Mouse (Mus musculus) midbrain, embryonic 11.5 days (tissue): ENCODE data around the gene Eps8. TPM values are rescaled to one million over a fixed set of nuclear protein-coding genes. Genes with fewer than 3 reads are reported as not detected.
A peak's percentile ranks its signal among the peaks of the same experiment; 100 is the strongest.

Experiments
- ATAC-seq: fragments of 200-750 bp; cut with Nextera tagmentation; 2 replicates; pipeline ENCODE4 v1.8.0; 2017; ENCODE audit warnings: moderate TSS enrichment, moderate library complexity; ENCODE audit not compliant: low FRiP score
- DNase-seq: peaks from one replicate; pipeline ENCODE4 v3.0.0; 2015; ENCODE audit warnings: low spot score; ENCODE audit errors: missing footprints
- H3K27ac ChIP-seq: fragments of 300-500 bp; sonication (generic); 2 replicates; pipeline ENCODE4 v1.5.1; 2014; ENCODE audit warnings: low read depth, low read length
- H3K27me3 ChIP-seq: fragments of 300-500 bp; sonication (generic); 2 replicates; pipeline ENCODE4 v1.6.1; 2014; ENCODE audit warnings: mild to moderate bottlenecking, low read length, moderate library complexity, mixed read lengths; ENCODE audit not compliant: control insufficient read depth, insufficient read depth
- H3K36me3 ChIP-seq: fragments of 300-500 bp; sonication (generic); 2 replicates; pipeline ENCODE4 v1.6.1; 2014; ENCODE audit warnings: mild to moderate bottlenecking, low read length, moderate library complexity, mixed read lengths; ENCODE audit not compliant: control insufficient read depth, insufficient read depth
- H3K4me1 ChIP-seq: fragments of 300-500 bp; sonication (generic); 2 replicates; pipeline ENCODE4 v1.6.1; 2014; ENCODE audit warnings: low read length; ENCODE audit not compliant: control insufficient read depth, insufficient read depth
- H3K4me2 ChIP-seq: fragments of 300-500 bp; sonication (generic); 2 replicates; pipeline ENCODE4 v1.6.1; 2014; ENCODE audit warnings: mild to moderate bottlenecking, moderate library complexity
- H3K4me3 ChIP-seq: fragments of 300-500 bp; sonication (generic); 2 replicates; pipeline ENCODE4 v1.5.1; 2014; ENCODE audit warnings: low read depth, low read length
- H3K9ac ChIP-seq: fragments of 300-500 bp; sonication (generic); 2 replicates; pipeline ENCODE4 v1.6.1; 2014; ENCODE audit warnings: low read length
- H3K9me3 ChIP-seq: fragments of 300-500 bp; sonication (generic); 2 replicates; pipeline ENCODE4 v1.6.1; 2016; ENCODE audit warnings: low read length; ENCODE audit not compliant: control insufficient read depth
- WGBS: fragments of 180-500 bp; shearing (Covaris S2); extraction: QIAGEN DNeasy Blood & Tissue Kit; methylation state at CpG from one replicate; pipeline ENCODE4 v1.1.7; 2014; 5-methylcytosine and 5-hydroxymethylcytosine counted together
- polyA plus RNA-seq: library from polyadenylated mRNA; unstranded; fragments of >200 nt; fragmentation: Nextera tagmentation; extraction: Ambion mirVana; gene quantifications from 2 replicates; pipeline ENCODE4 v1.2.1, GENCODE M21; 2014

Eps8 gene
- polyA plus RNA-seq, 1 experiment from 2014 or later, result 6.8 TPM

- 74% methylated on average over 2 of the region's 2 CpGs for WGBS
- no peak overlapping the region for H3K4me2 ChIP-seq
- no peaks in the 10 kb centered on the region for H3K27me3 ChIP-seq
- no peak overlapping the region for H3K4me3 ChIP-seq
- H3K9me3 ChIP-seq, result no peaks in the 10 kb centered on the region
- H3K36me3 ChIP-seq, result no peaks in the 10 kb centered on the region
- no peak overlapping the region for H3K9ac ChIP-seq
- ATAC-seq, result no peak
- H3K4me1 ChIP-seq, result no peaks in the 10 kb centered on the region
- DNase-seq, result no peak
- no peak overlapping the region for H3K27ac ChIP-seq
Observed at GRCm38 (mm10) chr6:137612071-137612547, 42.6 kb downstream of the Eps8 start.

- WGBS, result 90% methylated on average over 17 of the region's 17 CpGs
- Histone ChIP-seq H3K4me3 (no peak overlapping the region), H3K36me3 (no peaks in the 10 kb centered on the region), H3K4me2 (no peak overlapping the region), H3K27me3 (no peaks in the 10 kb centered on the region), H3K9ac (no peak overlapping the region), H3K27ac (no peak overlapping the region), H3K9me3 (no peaks in the 10 kb centered on the region), H3K4me1 (no peaks in the 10 kb centered on the region)
- DNase-seq, result no peak
- no peak for ATAC-seq
Observed at GRCm38 (mm10) chr6:137608160-137608930, 46.3 kb downstream of the Eps8 start.

- WGBS, result 89% methylated on average over 7 of the region's 7 CpGs
- H3K4me2 ChIP-seq, result no peak overlapping the region
- no peak overlapping the region for H3K4me3 ChIP-seq
- H3K9me3 ChIP-seq, result no peaks in the 10 kb centered on the region
- H3K27ac ChIP-seq, result no peak overlapping the region
- ATAC-seq (no peak), DNase-seq (peak; percentile 72)
- H3K36me3 ChIP-seq, result no peaks in the 10 kb centered on the region
- no peaks in the 10 kb centered on the region for H3K27me3 ChIP-seq
- H3K4me1 ChIP-seq, result no peaks in the 10 kb centered on the region
- no peak overlapping the region for H3K9ac ChIP-seq
Observed at GRCm38 (mm10) chr6:137606541-137606940, 48.1 kb downstream of the Eps8 start.

GRCm38 (mm10) chr6:137604417-137605248 lies 50.0 kb downstream of the Eps8 start:
- peak; percentile 70 for DNase-seq
- Histone ChIP-seq H3K36me3 (no peaks in the 10 kb centered on the region), H3K9me3 (no peaks in the 10 kb centered on the region), H3K27ac (no peak overlapping the region), H3K4me1 (no peaks in the 10 kb centered on the region), H3K27me3 (no peaks in the 10 kb centered on the region), H3K4me3 (no peak overlapping the region), H3K9ac (no peak overlapping the region), H3K4me2 (no peak overlapping the region)
- ATAC-seq, result no peak
- 79% methylated on average over 4 of the region's 4 CpGs for WGBS

GRCm38 (mm10) chr6:137598306-137598705 lies 56.4 kb downstream of the Eps8 start:
- Histone ChIP-seq H3K4me3 (no peak overlapping the region), H3K36me3 (no peaks in the 10 kb centered on the region), H3K4me2 (no peak overlapping the region), H3K9ac (no peak overlapping the region), H3K27ac (no peak overlapping the region), H3K9me3 (peaks cover 3% of the 10 kb centered on the region; the same call in 1 of the 2 replicates), H3K4me1 (peaks cover 4% of the 10 kb centered on the region), H3K27me3 (no peaks in the 10 kb centered on the region)
- WGBS, result 14% methylated on average over 7 of the region's 7 CpGs
- ATAC-seq (no peak), DNase-seq (peak; percentile 79)

- H3K36me3 ChIP-seq, result no peaks in the 10 kb centered on the region
- peaks cover 4% of the 10 kb centered on the region for H3K4me1 ChIP-seq
- ATAC-seq (no peak), DNase-seq (peak; percentile 62)
- H3K9me3 ChIP-seq, result peaks cover 3% of the 10 kb centered on the region; the same call in 1 of the 2 replicates
- no peak overlapping the region for H3K4me3 ChIP-seq
- H3K27ac ChIP-seq, result no peak overlapping the region
- no peak overlapping the region for H3K4me2 ChIP-seq
- no peak overlapping the region for H3K9ac ChIP-seq
- H3K27me3 ChIP-seq, result no peaks in the 10 kb centered on the region
- WGBS, result 88% methylated on average over 8 of the region's 8 CpGs
Observed at GRCm38 (mm10) chr6:137597442-137598058, 57.1 kb downstream of the Eps8 start.

- Histone ChIP-seq H3K36me3 (no peaks in the 10 kb centered on the region), H3K4me1 (no peaks in the 10 kb centered on the region), H3K27me3 (no peaks in the 10 kb centered on the region), H3K4me3 (no peak overlapping the region), H3K4me2 (no peak overlapping the region), H3K27ac (no peak overlapping the region), H3K9ac (no peak overlapping the region), H3K9me3 (peaks cover 3% of the 10 kb centered on the region; the same call in 1 of the 2 replicates)
- ATAC-seq (no peak), DNase-seq (peak; percentile 67)
- 90% methylated on average over 10 of the region's 10 CpGs for WGBS
Observed at GRCm38 (mm10) chr6:137592582-137592981, 62.1 kb downstream of the Eps8 start.

GRCm38 (mm10) chr6:137589245-137589618 lies 65.4 kb downstream of the Eps8 start:
- Histone ChIP-seq H3K36me3 (no peaks in the 10 kb centered on the region), H3K4me1 (no peaks in the 10 kb centered on the region), H3K4me2 (no peak overlapping the region), H3K27ac (no peak overlapping the region), H3K27me3 (no peaks in the 10 kb centered on the region), H3K4me3 (no peak overlapping the region), H3K9ac (no peak overlapping the region), H3K9me3 (no peaks in the 10 kb centered on the region)
- 93% methylated on average over 3 of the region's 3 CpGs for WGBS
- ATAC-seq (no peak), DNase-seq (peak; percentile 53)
